Mouse (Mus musculus) frontal cortex, postnatal 14 days (tissue): ENCODE results near the gene Babam2.

Experiments
- DNase-seq, 2 experiments: peaks; one replicate each; pipeline ENCODE4 v3.0.0; 2022; ENCODE audit warnings: low spot score in 2 of 2

Gene Babam2

DNA sequence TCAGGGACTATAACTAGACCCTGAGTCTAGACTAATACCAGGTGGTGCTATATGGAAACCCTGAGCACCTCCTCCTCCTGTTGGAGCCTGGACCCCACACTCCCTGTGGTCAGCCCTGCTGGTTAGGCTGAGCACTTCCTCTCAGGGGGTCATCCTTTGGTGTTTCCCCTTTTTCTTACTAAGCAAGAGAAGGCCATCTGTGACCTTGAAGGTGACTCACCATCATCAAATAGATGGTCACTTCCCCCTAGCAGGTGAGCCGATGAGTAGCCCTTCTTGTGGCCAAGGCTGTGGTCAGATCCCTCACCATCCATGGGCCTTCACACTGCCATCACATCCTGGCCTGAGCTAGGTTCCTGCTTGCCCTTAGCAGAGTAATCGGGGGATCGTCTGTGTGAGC is 379.7 kb downstream of the Babam2 start:
- DNase-seq, result no peak

- no peak for DNase-seq
Measured at GRCm38 (mm10) chr5:32078986-32079385, 381.5 kb downstream of the Babam2 start.

GRCm38 (mm10) chr5:32080490-32081219 is 383.2 kb downstream of the Babam2 start:
- peak in 1 of 2 experiments; percentile 16 for DNase-seq

DNA sequence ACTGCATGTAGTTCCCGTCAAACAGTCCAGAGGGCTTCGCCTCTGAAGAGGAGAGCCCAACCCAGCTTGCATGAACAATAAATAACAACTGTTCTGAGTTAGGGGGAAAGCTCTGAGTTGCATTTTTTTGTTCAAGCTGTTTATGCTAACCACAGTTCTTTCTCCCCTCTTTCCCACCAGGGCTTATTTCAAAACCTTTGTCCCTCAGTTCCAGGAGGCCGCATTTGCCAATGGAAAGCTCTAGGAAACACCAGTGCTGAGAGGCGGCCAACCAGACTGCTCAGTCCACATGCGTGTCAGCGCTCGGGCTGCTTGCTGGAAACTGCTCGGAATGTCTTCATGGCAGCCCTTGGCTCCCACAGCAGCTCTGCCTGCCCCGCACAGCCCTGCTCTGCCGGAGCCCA is 386.9 kb downstream of the Babam2 start:
- DNase-seq, result no peak

DNA sequence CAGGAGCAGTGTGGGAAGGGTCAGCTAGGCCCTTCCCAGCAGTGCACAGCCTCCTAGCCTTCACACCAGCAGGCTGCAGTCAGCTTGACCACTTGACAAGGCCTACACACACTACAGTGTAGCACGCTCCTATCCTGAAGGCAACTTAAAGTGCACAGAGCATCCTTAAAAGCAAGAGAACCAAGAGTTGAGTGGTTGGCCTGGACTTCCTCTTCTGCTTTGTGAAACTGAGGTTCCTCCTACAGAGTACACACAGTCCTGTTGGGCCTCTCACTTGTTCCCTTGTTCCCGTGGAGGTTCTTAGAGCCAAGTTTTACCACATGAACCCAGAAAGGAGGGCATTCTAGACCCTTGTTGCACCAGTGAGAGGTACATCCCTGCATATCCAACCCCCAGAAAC is 388.1 kb downstream of the Babam2 start:
- no peak for DNase-seq

GRCm38 (mm10) chr5:32085971-32086370 is 388.5 kb downstream of the Babam2 start:
- DNase-seq, result no peak

DNA sequence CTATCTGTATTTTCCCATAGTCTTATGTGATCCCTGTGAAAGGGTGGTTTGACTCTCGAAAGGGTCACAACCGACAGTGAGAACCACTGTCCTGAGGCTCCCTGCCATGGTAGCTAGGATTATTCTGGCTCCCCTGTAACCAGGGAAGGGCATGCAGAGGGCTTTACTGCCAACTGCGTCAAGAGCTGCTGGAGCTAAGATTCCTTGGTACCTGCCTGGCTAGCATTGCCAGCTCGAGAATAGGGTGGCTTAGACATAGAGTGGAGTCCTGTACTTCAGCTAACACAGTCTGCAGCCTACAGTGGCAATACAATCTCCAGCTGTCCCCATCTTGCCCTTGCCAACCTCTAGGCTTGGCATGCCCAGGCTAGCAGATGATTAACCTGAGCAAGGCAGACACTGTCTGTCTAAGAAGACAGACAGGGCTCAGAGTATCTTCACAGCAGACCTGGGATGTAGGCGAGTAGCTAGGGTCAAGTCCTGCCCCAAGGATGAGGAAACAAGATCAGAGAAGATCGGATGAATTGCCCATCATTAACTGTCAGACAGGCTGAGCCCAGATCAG is 389.1 kb downstream of the Babam2 start:
- no peak for DNase-seq

GRCm38 (mm10) chr5:32089481-32089880 is 392.0 kb downstream of the Babam2 start:
- DNase-seq, result no peak

DNA sequence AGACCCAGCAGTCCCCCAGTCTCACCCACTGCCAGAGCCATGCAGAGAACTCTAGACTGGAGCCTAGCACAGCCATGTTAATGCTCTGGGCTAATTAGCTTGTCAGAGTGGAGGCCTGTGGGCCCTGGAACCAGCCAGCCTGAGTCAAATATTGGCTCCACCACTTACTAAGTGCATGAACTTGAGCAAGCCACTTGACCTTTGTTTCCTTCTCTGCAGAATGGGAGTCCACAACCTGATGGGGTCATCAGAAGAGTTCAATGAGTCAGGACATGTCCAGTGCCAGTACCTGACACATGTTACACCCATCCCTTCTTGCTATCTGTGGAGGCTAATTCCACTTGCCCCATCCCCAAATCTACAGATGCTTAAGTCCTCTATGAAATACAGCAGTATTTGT is 394.8 kb downstream of the Babam2 start:
- DNase-seq, result no peak

DNA sequence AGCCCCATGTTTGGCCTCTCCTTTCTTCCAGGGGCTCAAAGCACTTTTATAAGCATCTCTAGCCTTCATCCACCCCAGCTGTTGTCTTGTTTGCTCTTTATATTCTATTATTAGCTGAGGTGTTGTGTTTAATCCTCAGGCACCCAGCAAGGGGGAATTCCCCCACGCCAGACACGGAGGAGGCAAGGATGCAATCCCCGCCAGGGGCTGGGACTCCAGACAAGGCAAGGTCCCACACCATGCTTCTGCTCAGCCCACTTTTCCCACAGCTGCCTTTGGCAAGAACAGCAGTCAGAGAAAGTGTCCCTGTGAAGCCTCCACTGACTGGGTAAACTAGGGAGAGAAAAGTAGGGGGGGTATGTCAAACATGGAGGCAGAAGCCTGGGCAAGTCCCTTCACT is 401.2 kb downstream of the Babam2 start:
- no peak for DNase-seq

DNA sequence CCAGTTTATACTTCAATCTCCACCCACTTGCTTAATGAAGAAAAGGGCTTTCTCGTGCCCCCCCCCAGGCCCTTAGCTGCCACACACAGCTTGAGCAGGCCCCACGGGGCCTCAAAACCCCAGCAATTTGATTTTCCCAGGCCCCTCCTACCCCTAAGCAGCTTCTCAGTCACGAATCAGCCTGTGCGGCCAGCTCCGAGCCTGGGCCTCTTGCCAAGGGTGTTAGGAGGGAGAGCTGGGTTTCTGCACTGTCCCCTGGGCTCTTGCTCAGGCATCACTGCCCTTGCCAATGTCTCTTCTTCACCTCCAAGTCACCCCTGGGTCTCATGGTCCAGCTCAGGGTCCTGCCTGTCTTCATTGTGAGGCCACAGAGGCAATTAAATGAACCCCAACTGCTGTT is 405.0 kb downstream of the Babam2 start:
- DNase-seq, result no peak

GRCm38 (mm10) chr5:32102971-32103431 is 405.5 kb downstream of the Babam2 start:
- no peak for DNase-seq

GRCm38 (mm10) chr5:32103545-32103944 is 406.1 kb downstream of the Babam2 start:
- DNase-seq, result no peak

DNA sequence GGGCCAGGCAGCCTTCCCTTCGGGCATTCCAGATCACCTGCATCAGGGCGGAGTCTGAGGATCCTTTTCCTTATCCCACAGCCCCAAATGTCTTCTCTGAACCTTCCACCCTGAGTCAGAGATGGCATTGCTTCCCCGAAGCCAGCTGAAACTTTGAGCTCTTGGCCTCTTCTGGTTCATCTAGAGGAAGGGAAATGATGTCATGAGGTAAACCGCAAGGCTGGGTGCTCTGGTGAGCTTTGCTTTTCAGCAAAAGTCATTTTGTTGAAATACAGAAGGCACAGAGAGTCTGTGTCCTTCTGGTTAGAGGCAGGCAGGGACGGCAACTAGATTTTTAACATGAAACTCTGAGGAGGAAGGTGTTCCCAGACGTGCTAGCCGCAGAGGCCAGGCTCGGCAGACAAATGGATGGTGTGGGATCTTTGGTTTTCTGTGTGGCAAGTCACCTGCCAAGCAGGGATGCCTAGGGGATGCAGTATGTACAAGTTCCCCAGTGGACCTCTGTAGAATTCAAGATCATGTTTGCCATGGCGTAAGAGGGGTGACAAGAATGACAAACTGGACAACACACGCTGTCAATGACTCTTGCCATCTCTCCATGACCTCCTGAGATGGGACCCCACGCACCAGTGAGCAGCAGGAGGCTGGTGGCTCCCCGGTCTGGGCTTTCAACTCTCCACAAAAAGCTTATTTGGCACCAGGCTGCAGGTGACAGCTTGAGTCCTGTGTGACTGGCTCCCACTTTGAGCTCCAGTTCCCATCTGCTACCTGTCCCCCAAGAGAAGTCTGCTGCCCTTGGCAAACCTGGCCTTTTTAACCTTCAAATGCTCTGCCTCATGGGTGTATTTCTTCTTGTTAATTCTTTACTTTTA is 406.9 kb downstream of the Babam2 start:
- no peak for DNase-seq

DNA sequence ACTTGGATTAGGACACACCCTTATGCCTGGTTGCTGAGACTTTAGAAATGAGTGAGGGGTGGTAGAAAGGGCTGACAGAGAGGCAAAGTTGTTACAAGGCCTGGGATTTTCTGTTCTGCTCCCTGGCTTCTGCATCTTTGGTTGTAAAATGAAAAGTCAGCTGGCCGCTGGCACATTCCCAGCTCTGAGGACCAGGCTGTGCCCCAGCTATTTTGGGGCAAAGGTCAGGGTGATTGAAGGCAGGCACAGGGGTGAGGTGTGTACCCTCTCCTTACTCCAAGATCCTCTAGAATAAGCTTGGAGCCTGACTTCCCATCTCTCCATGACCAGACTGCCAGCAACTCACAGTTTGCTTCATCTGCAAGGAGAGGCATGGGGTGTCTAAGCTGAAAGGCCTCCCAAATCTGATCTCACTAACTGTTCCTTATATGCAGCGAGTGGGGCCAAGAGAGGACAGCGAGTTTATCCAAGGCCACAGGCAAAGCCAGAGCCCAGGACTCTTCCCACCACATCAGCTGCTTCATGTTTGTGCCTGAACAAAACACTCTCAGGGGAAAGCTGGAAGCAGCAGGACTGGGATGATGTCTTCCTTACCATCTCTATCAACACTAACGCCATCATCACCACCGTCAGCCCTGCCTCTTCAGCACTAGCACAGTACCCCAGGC is 409.1 kb downstream of the Babam2 start:
- DNase-seq, result no peak

DNA sequence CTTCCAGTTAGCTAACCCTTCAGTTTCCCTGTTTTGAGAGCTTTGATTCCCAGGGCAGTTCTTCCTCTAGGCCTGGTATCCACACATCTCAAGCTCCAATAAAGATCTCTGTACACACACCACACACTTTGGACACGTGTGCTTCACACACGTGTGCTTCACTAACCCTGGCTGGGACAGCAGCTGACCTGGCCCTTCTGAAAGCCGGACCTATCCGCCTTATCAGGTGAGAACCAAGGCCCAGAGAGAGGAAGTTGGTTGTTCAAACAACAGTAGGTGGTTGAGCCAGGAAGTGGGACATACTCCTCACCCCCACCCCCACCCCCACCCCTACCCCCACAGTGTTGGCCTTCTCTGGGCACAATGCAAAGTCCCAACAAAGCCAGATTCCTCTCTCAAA is 413.2 kb downstream of the Babam2 start:
- no peak for DNase-seq

GRCm38 (mm10) chr5:32112206-32112916 is 414.9 kb downstream of the Babam2 start:
- no peak for DNase-seq

DNA sequence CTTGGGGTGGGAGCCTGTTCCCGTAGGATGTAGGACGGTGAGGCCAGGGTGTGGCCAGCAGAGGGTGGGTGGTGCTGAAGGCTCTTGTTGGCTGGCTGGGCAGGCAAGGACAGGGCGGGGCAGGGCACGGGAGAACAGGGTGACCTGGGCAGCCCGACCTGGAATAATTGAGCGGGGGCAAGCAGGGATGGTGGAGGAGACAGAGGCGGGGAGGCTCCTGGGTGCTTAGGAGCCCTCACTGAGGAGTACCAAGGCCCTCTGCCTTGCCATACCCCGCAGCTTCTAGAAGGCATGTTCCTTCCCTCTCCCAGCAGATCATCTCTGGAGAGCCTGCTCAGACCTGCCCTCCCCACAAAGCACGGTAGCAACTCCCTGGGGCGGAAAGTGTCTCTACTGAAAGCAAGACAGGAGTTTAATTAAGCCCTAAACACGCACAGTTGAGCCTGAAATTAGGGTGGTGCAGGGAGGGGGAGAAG is 423.5 kb downstream of the Babam2 start:
- no peak for DNase-seq

- DNase-seq, result no peak
Measured at GRCm38 (mm10) chr5:32121936-32122335, 424.5 kb downstream of the Babam2 start.

DNA sequence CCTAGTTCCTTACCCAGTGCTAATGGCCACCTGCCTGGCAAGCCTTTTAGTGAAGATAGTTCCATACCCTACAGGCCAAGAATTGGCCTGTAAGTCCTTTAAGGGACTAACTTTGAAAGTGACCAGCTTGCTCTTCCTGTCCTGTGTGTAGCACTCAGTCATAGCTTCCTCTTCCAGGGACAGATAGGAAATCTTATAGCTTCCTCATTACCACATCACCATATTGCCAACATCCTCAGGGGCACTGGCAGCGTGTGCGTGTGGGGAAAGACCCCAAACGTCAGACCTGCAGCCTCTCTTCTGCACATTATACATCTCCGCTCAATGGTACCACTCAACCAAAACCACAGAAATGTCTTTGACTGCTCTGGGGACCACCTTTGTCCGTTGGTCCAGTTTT is 424.9 kb downstream of the Babam2 start:
- no peak for DNase-seq

DNA sequence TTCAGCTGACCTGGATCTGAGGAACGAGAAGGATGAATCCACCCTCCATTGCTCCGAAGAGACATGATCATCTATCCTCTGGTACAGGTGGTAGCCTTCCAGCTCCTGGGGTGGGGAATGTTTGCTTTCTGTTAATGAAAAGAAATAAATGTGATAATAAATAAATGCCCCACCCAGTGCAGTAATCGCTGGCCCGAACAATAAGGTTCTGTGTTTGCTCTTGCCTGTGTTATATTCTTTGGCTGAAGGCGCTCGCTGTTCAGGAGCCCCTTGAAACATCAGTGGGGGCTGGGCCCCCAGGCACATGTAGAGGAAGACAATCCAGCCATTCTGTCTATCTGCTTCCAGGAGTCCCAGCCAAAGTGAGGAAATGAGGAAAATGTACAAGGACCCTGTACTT is 427.5 kb downstream of the Babam2 start:
- no peak for DNase-seq
